Mouse (Mus musculus) cerebellum, adult 2 months (tissue): ENCODE data around the gene Mpv17l2.

Experiments used
- CTCF ChIP-seq: fragments of 200-500 bp; IDR thresholded peaks from 2 replicates; pipeline ENCODE4 v1.5.1; 2011; ENCODE audit warnings: low read depth, mild to moderate bottlenecking, control low read depth, low read length, moderate library complexity, borderline replicate concordance; ENCODE audit not compliant: insufficient read depth
- POLR2A ChIP-seq: fragments of 200-500 bp; IDR thresholded peaks from 2 replicates; pipeline ENCODE4 v1.6.1; 2011; ENCODE audit warnings: low read length, control low read depth, borderline replicate concordance; ENCODE audit not compliant: insufficient read depth

GRCm38 (mm10) chr8:70803761-70804480, 43.2 kb upstream of the Mpv17l2 start:
- no peak for TF ChIP-seq CTCF
- TF ChIP-seq POLR2A = no peak
